Mouse (Mus musculus) hindlimb bud, embryonic 11.5 days (tissue): ENCODE measurements around the gene Adrm1.

Source experiments
- DNase-seq: peaks from one replicate; pipeline ENCODE4 v3.0.0-alpha.2; 2012; ENCODE audit warnings: low read depth, low spot score; ENCODE audit errors: extremely low spot score

Adrm1 gene

GRCm38 (mm10) chr2:180217587-180217986, 46.3 kb downstream of the Adrm1 start:
- no peak for DNase-seq

- no peak for DNase-seq
Observed at GRCm38 (mm10) chr2:180218241-180218640, 47.0 kb downstream of the Adrm1 start.

- DNase-seq = no peak
Observed at GRCm38 (mm10) chr2:180218677-180219076, 47.4 kb downstream of the Adrm1 start.

- DNase-seq = no peak
Observed at GRCm38 (mm10) chr2:180219145-180219943, 48.1 kb downstream of the Adrm1 start.

- no peak for DNase-seq
Observed at GRCm38 (mm10) chr2:180220165-180220564, 48.9 kb downstream of the Adrm1 start.

- no peak for DNase-seq
Observed at GRCm38 (mm10) chr2:180221051-180221450, 49.8 kb downstream of the Adrm1 start.

GRCm38 (mm10) chr2:180222250-180222649, 51.0 kb downstream of the Adrm1 start:
- no peak for DNase-seq

- DNase-seq = no peak
Observed at GRCm38 (mm10) chr2:180224647-180225043, 53.4 kb downstream of the Adrm1 start.

- no peak for DNase-seq
Observed at GRCm38 (mm10) chr2:180225044-180225761, 53.9 kb downstream of the Adrm1 start.
